Mouse (Mus musculus): Measurements from ENCODE around the gene Trap1a.

- TF ChIP-seq CTCF (IDR thresholded peaks at IDR 0.05) (peak; percentile 47), EP300 (IDR thresholded peaks at IDR 0.05; ENCODE audit: insufficient read depth, low read depth, low read length) (no peak)
Measured at GRCm38 (mm10) chrX:139366837-139367528, 33.5 kb downstream of the Trap1a start.
